Comparison of ENCODE assay signal across 29 mouse cellular contexts in genomic region chr8:95592131-95592780, GRCm38 (mm10). TPM values are rescaled to one million over a fixed set of nuclear protein-coding genes. Genes with fewer than 3 reads are reported as not detected.
A peak's percentile ranks its signal among the peaks of the same experiment; 100 is the strongest.
DNase-seq lines count a peak whose midpoint lies in the region; ATAC-seq and TF ChIP-seq lines count a peak whose summit lies in the region.
"Had no signal": no experiment of that assay in that cellular context is flagged by ENCODE, and none has a peak within 500 bp of the region (broad histone marks: within the 10 kb centered on the region; RNA-seq: fewer than 3 reads in every experiment).

No protein-coding gene starts in this region.

- TF ChIP-seq RAD21 in MEL (IDR thresholded peaks at IDR 0.05; ENCODE audit: low read depth, low read length) = no peak

- H3K9me3 ChIP-seq in heart, embryonic 10.5 days = no peaks in the 10 kb centered on the region
- H3K9me3 ChIP-seq in MEL (replicated peaks; ENCODE audit: insufficient read depth, low read length) = no peaks in the 10 kb centered on the region
- H3K9me3 ChIP-seq in liver, embryonic 14.5 days (ENCODE audit: control insufficient read depth, low read length) = peaks cover 2% of the 10 kb centered on the region
- no peaks in the 10 kb centered on the region for H3K9me3 ChIP-seq in midbrain, embryonic 14.5 days (ENCODE audit: control insufficient read depth, low read length)
- no peaks in the 10 kb centered on the region for H3K9me3 ChIP-seq in forebrain, embryonic 12.5 days
- H3K9me3 ChIP-seq: embryonic facial prominence, embryonic 15.5 days; intestine, embryonic 15.5 days had no signal

- 0 out of 2 replicates have a peak overlapping the region, but pooled peaks have one; percentile 29 for H3K27ac ChIP-seq in heart, embryonic 10.5 days
- peak overlapping the region; percentile 88 for H3K27ac ChIP-seq in MEL (ENCODE audit: control insufficient read depth, low read depth, low read length)
- H3K27ac ChIP-seq in liver, embryonic 14.5 days = peak overlapping the region; percentile 86
- H3K27ac ChIP-seq in midbrain, embryonic 14.5 days (replicated peaks; ENCODE audit: low read depth, low read length) = no peak overlapping the region
- H3K27ac ChIP-seq in forebrain, embryonic 12.5 days = no peak overlapping the region
- H3K27ac ChIP-seq: embryonic facial prominence, embryonic 15.5 days; heart, adult 2 months; hindbrain, embryonic 14.5 days; intestine, embryonic 15.5 days had no signal

- H3K79me2 ChIP-seq in MEL (ENCODE audit: control insufficient read depth, insufficient read depth, low read length, poor library complexity) = no peaks in the 10 kb centered on the region

- no peak overlapping the region for H3K4me3 ChIP-seq in heart, embryonic 10.5 days
- no peak overlapping the region for H3K4me3 ChIP-seq in MEL (ENCODE audit: control insufficient read depth in 1 of 2, insufficient read depth in 1 of 2, low read depth in 2 of 2, low read length in 2 of 2)
- H3K4me3 ChIP-seq in liver, embryonic 14.5 days (ENCODE audit: insufficient read depth in 1 of 2, low read depth in 2 of 2, low read length in 2 of 2) = no peak overlapping the region
- no peak overlapping the region for H3K4me3 ChIP-seq in midbrain, embryonic 14.5 days (replicated peaks; ENCODE audit: low read depth, low read length)
- H3K4me3 ChIP-seq in forebrain, embryonic 12.5 days (replicated peaks) = no peak overlapping the region
- H3K4me3 ChIP-seq: embryonic facial prominence, embryonic 15.5 days; heart, adult 2 months; intestine, embryonic 15.5 days had no signal

- H3K4me2 ChIP-seq in liver, embryonic 14.5 days (ENCODE audit: low read depth) = peak overlapping the region; percentile 45
- H3K4me2 ChIP-seq in midbrain, embryonic 14.5 days (ENCODE audit: low read length) = no peak overlapping the region
- no peak overlapping the region for H3K4me2 ChIP-seq in forebrain, embryonic 12.5 days
- H3K4me2 ChIP-seq: embryonic facial prominence, embryonic 15.5 days; hindbrain, embryonic 14.5 days; intestine, embryonic 15.5 days had no signal

- no peak for DNase-seq in heart, embryonic 10.5 days (ENCODE audit: low spot score)
- no peak for DNase-seq in heart, postnatal 14 days
- DNase-seq in MEL (ENCODE audit: low read depth, low spot score) = peak; percentile 87
- peak in 1 of 3 experiments; percentile 81 for DNase-seq in liver, embryonic 14.5 days (ENCODE audit: low read depth in 3 of 3, low spot score in 3 of 3)
- no peak for DNase-seq in midbrain, embryonic 14.5 days
- DNase-seq in adrenal gland, adult 2 months = no peak
- DNase-seq: cerebellum, adult 11-12 months; cerebellum, postnatal 25 days; gastrocnemius, postnatal 14 days; heart, adult 2 months; heart, postnatal 10 days; kidney, adult 9 months; kidney, postnatal 25 days; left cerebral cortex, postnatal 4 days; right cerebral cortex, postnatal 4 days had no signal

- peak; percentile 90 for ATAC-seq in erythroblast, adult 5-6 weeks (replicated peaks; ENCODE audit: low FRiP score, poor library complexity, severe bottlenecking)
- ATAC-seq in liver, embryonic 14.5 days (ENCODE audit: insufficient read depth) = peak; percentile 88
- no peak for ATAC-seq in midbrain, embryonic 14.5 days (ENCODE audit: low FRiP score, low TSS enrichment)
- ATAC-seq in forebrain, embryonic 12.5 days (ENCODE audit: low FRiP score) = no peak
- ATAC-seq: CD4-positive, CD25-positive, alpha-beta regulatory T cell, adult 4 months; intestine, embryonic 15.5 days had no signal

- TF ChIP-seq CTCF in MEL (IDR thresholded peaks at IDR 0.05 in 2 of 3, conservative IDR thresholded peaks at IDR 0.05 in 1 of 3; ENCODE audit: control insufficient read depth in 1 of 3, insufficient read depth in 1 of 3, low read depth in 2 of 3, low read length in 3 of 3, poor library complexity in 1 of 3, severe bottlenecking in 1 of 3) = no peak
- TF ChIP-seq CTCF in liver, embryonic 14.5 days (IDR thresholded peaks at IDR 0.05; ENCODE audit: low read depth) = no peak

- H3K36me3 ChIP-seq in heart, embryonic 10.5 days = no peaks in the 10 kb centered on the region
- peaks cover 0 to 18% of the 10 kb centered on the region in 2 experiments; a peak in 2 of 4 replicates for H3K36me3 ChIP-seq in MEL (ENCODE audit: control insufficient read depth in 1 of 2, insufficient read depth in 2 of 2, low read length in 2 of 2)
- no peaks in the 10 kb centered on the region for H3K36me3 ChIP-seq in liver, embryonic 14.5 days (replicated peaks; ENCODE audit: control insufficient read depth, insufficient read depth, low read depth)
- H3K36me3 ChIP-seq in midbrain, embryonic 14.5 days (ENCODE audit: control insufficient read depth, insufficient read depth, low read length) = no peaks in the 10 kb centered on the region
- no peaks in the 10 kb centered on the region for H3K36me3 ChIP-seq in forebrain, embryonic 12.5 days (replicated peaks)
- H3K36me3 ChIP-seq: embryonic facial prominence, embryonic 15.5 days; intestine, embryonic 15.5 days had no signal

- H3K4me1 ChIP-seq in heart, embryonic 10.5 days = peaks cover 22% of the 10 kb centered on the region; the same call in 1 of the 2 replicates
- H3K4me1 ChIP-seq in MEL (ENCODE audit: control insufficient read depth in 1 of 2, insufficient read depth in 2 of 2, low read length in 2 of 2) = peaks cover 2 to 27% of the 10 kb centered on the region in 2 experiments; a peak in 3 of 4 replicates
- peaks cover 21 to 35% of the 10 kb centered on the region in 2 experiments for H3K4me1 ChIP-seq in liver, embryonic 14.5 days (replicated peaks; ENCODE audit: control insufficient read depth in 2 of 2, insufficient read depth in 2 of 2, low read length in 1 of 2)
- no peaks in the 10 kb centered on the region for H3K4me1 ChIP-seq in midbrain, embryonic 14.5 days (ENCODE audit: control insufficient read depth, insufficient read depth, low read length)
- peaks cover 2% of the 10 kb centered on the region; the same call in 1 of the 2 replicates for H3K4me1 ChIP-seq in forebrain, embryonic 12.5 days
- H3K4me1 ChIP-seq: embryonic facial prominence, embryonic 15.5 days; intestine, embryonic 15.5 days had no signal

- WGBS in heart, embryonic 10.5 days = 84% methylated on average over 12 of the region's 12 CpGs
- WGBS in liver, embryonic 14.5 days (ENCODE audit: insufficient replicate concordance) = 24% methylated on average over 12 of the region's 12 CpGs
- WGBS in midbrain, embryonic 14.5 days = 88% methylated on average over 12 of the region's 12 CpGs
- 89% methylated on average over 12 of the region's 12 CpGs for WGBS in forebrain, embryonic 12.5 days

- TF ChIP-seq EP300 in MEL (IDR thresholded peaks at IDR 0.05; ENCODE audit: low read depth in 1 of 2, low read length in 2 of 2) = peak; percentile 39 to 50; a peak in 3 of 4 replicates
- peak; percentile 77 for TF ChIP-seq EP300 in liver, embryonic 14.5 days (IDR thresholded peaks at IDR 0.05; ENCODE audit: low read depth)

- no peak overlapping the region for H3K9ac ChIP-seq in MEL (ENCODE audit: control insufficient read depth, low read depth, low read length, poor library complexity, severe bottlenecking)
- H3K9ac ChIP-seq in liver, embryonic 14.5 days (replicated peaks) = no peak overlapping the region
- H3K9ac ChIP-seq in midbrain, embryonic 14.5 days (replicated peaks; ENCODE audit: low read length) = no peak overlapping the region
- H3K9ac ChIP-seq in forebrain, embryonic 12.5 days = no peak overlapping the region
- H3K9ac ChIP-seq: embryonic facial prominence, embryonic 15.5 days; hindbrain, embryonic 14.5 days; intestine, embryonic 15.5 days had no signal

- no peaks in the 10 kb centered on the region for H3K27me3 ChIP-seq in heart, embryonic 10.5 days (ENCODE audit: insufficient read depth, poor library complexity, severe bottlenecking)
- no peaks in the 10 kb centered on the region; a peak in 1 of 4 replicates for H3K27me3 ChIP-seq in MEL (ENCODE audit: control insufficient read depth in 1 of 2, insufficient read depth in 2 of 2, low read length in 2 of 2)
- H3K27me3 ChIP-seq in liver, embryonic 14.5 days (ENCODE audit: control insufficient read depth, insufficient read depth, low read length) = no peaks in the 10 kb centered on the region
- no peaks in the 10 kb centered on the region for H3K27me3 ChIP-seq in midbrain, embryonic 14.5 days (ENCODE audit: control insufficient read depth, insufficient read depth, low read length)
- no peaks in the 10 kb centered on the region for H3K27me3 ChIP-seq in forebrain, embryonic 12.5 days
- H3K27me3 ChIP-seq: embryonic facial prominence, embryonic 15.5 days; intestine, embryonic 15.5 days had no signal

- no peak for TF ChIP-seq POLR2A in MEL (IDR thresholded peaks at IDR 0.05; ENCODE audit: control insufficient read depth in 1 of 2, insufficient read depth in 1 of 2, low read depth in 1 of 2, low read length in 2 of 2, poor library complexity in 1 of 2)

- intact Hi-C loops in heart, postnatal 14 days (cut with DNase I) = no loop called here

RNA-seq across cellular contexts. Expression of gene Prss54, which starts 16.1 kb away (rescaled TPM):
- not detected in 2 replicates for polyA plus RNA-seq in heart, embryonic 10.5 days (2016; fragmentation: Nextera tagmentation; extraction: Ambion mirVana)
- total RNA-seq in heart, postnatal 14 days (2021) = not detected
- total RNA-seq in MEL (2012; rRNA removed) = not detected in 2 replicates
- polyA plus RNA-seq in MEL (2012; ENCODE audit: insufficient read depth in 1 of 2, insufficient read length in 2 of 2, low read depth in 1 of 2, low replicate concordance in 2 of 2, missing spikeins in 1 of 2) = not detected
- total RNA-seq in erythroblast, adult 5-6 weeks (2015; ENCODE audit: low replicate concordance) = not detected in 2 replicates
- not detected in 2 replicates for total RNA-seq in erythroblast, adult 5-6 weeks (2017; ENCODE audit: low replicate concordance)
- polyA plus RNA-seq in liver, embryonic 14.5 days (2012; rRNA removed) = not detected in 2 replicates
- polyA plus RNA-seq in liver, embryonic 14.5 days (2014; fragmentation: Nextera tagmentation; extraction: Ambion mirVana) = not detected in 2 replicates
- polyA plus RNA-seq in midbrain, embryonic 14.5 days (2014; fragmentation: Nextera tagmentation; extraction: Ambion mirVana) = not detected in 2 replicates
- polyA plus RNA-seq in forebrain, embryonic 12.5 days (2016; fragmentation: Nextera tagmentation; extraction: Ambion mirVana) = not detected in 2 replicates
- not detected for total RNA-seq in adrenal gland, adult 2 months (2021)
- polyA plus RNA-seq in adrenal gland, adult 2 months (2012; rRNA removed) = not detected in 2 replicates
- total RNA-seq: ES-E14; gastrocnemius, postnatal 14 days; heart, adult 2 months; heart, postnatal 10 days; layer of hippocampus, adult 8-10 months; left cerebral cortex, adult 18-20 months; left cerebral cortex, postnatal 4 days; liver, adult 2 months; monocyte, adult 5-6 weeks had no signal
- polyA plus RNA-seq: CD4-positive, CD25-positive, alpha-beta regulatory T cell, adult 4 months; embryonic facial prominence, embryonic 15.5 days; forebrain, embryonic 11.5 days; heart, adult 2 months; hindbrain, embryonic 14.5 days; intestine, embryonic 15.5 days; liver, adult 2 months; neural tube, embryonic 11.5 days; urinary bladder, adult 2 months had no signal

RNA-seq across cellular contexts. Expression of gene Gins3, which starts 41.0 kb away (rescaled TPM):
- 20.3 and 20.7 TPM in 2 replicates for polyA plus RNA-seq in heart, embryonic 10.5 days (2016; fragmentation: Nextera tagmentation; extraction: Ambion mirVana)
- 1 to 10 TPM; 1.2 to 1.6 TPM for total RNA-seq in heart, postnatal 14 days (2021)
- total RNA-seq in MEL (2012; rRNA removed) = 12.1 and 14.0 TPM in 2 replicates
- 10 to 100 TPM in 1 of 2 experiments, not detected in 1; 14.4 TPM for polyA plus RNA-seq in MEL (2012; ENCODE audit: insufficient read depth in 1 of 2, insufficient read length in 2 of 2, low read depth in 1 of 2, low replicate concordance in 2 of 2, missing spikeins in 1 of 2)
- 1.2 and 7.1 TPM in 2 replicates for total RNA-seq in erythroblast, adult 5-6 weeks (2015; ENCODE audit: low replicate concordance)
- 10.5 and 17.4 TPM in 2 replicates for total RNA-seq in erythroblast, adult 5-6 weeks (2017; ENCODE audit: low replicate concordance)
- polyA plus RNA-seq in liver, embryonic 14.5 days (2012; rRNA removed) = 3.2 and 4.9 TPM in 2 replicates
- polyA plus RNA-seq in liver, embryonic 14.5 days (2014; fragmentation: Nextera tagmentation; extraction: Ambion mirVana) = 9.4 and 9.8 TPM in 2 replicates
- polyA plus RNA-seq in midbrain, embryonic 14.5 days (2014; fragmentation: Nextera tagmentation; extraction: Ambion mirVana) = 6.2 and 8.1 TPM in 2 replicates
- 27.6 and 28.5 TPM in 2 replicates for polyA plus RNA-seq in forebrain, embryonic 12.5 days (2016; fragmentation: Nextera tagmentation; extraction: Ambion mirVana)
- total RNA-seq in adrenal gland, adult 2 months (2021) = 1 to 10 TPM; 2.0 to 2.8 TPM
- polyA plus RNA-seq in adrenal gland, adult 2 months (2012; rRNA removed) = 1.2 and 1.7 TPM in 2 replicates

RNA-seq across cellular contexts. Expression of gene Ccdc113, which starts 58.4 kb away (rescaled TPM):
- polyA plus RNA-seq in heart, embryonic 10.5 days (2016; fragmentation: Nextera tagmentation; extraction: Ambion mirVana) = 1.4 and 2.2 TPM in 2 replicates
- not detected for total RNA-seq in heart, postnatal 14 days (2021)
- not detected in 2 replicates for total RNA-seq in MEL (2012; rRNA removed)
- not detected for polyA plus RNA-seq in MEL (2012; ENCODE audit: insufficient read depth in 1 of 2, insufficient read length in 2 of 2, low read depth in 1 of 2, low replicate concordance in 2 of 2, missing spikeins in 1 of 2)
- not detected in 2 replicates for total RNA-seq in erythroblast, adult 5-6 weeks (2015; ENCODE audit: low replicate concordance)
- not detected in 2 replicates for total RNA-seq in erythroblast, adult 5-6 weeks (2017; ENCODE audit: low replicate concordance)
- not detected in 2 replicates for polyA plus RNA-seq in liver, embryonic 14.5 days (2012; rRNA removed)
- polyA plus RNA-seq in liver, embryonic 14.5 days (2014; fragmentation: Nextera tagmentation; extraction: Ambion mirVana) = not detected in 2 replicates
- 0.66 and 0.78 TPM in 2 replicates for polyA plus RNA-seq in midbrain, embryonic 14.5 days (2014; fragmentation: Nextera tagmentation; extraction: Ambion mirVana)
- polyA plus RNA-seq in forebrain, embryonic 12.5 days (2016; fragmentation: Nextera tagmentation; extraction: Ambion mirVana) = 0.83 and 1.0 TPM in 2 replicates
- 1 to 10 TPM in 1 of 2 experiments, under 1 TPM in 1; 0.81 to 1.7 TPM for total RNA-seq in adrenal gland, adult 2 months (2021)
- 0.10 TPM in 1 of 2 replicates, not detected in the other for polyA plus RNA-seq in adrenal gland, adult 2 months (2012; rRNA removed)
- total RNA-seq: gastrocnemius, postnatal 14 days; heart, adult 2 months; liver, adult 2 months; monocyte, adult 5-6 weeks had no signal
- polyA plus RNA-seq: CD4-positive, CD25-positive, alpha-beta regulatory T cell, adult 4 months; forebrain, embryonic 11.5 days; liver, adult 2 months had no signal

Comparison
In these comparisons a context has a peak if more than half of its experiments do, and no peak if none do; other contexts are left out.
1. H3K27ac ChIP-seq: peak in heart, embryonic 10.5 days (single experiment), MEL (single experiment) and liver, embryonic 14.5 days (single experiment); none in midbrain, embryonic 14.5 days (single experiment) and forebrain, embryonic 12.5 days (single experiment).
2. ATAC-seq: peak in erythroblast, adult 5-6 weeks (single experiment) and liver, embryonic 14.5 days (single experiment); none in midbrain, embryonic 14.5 days (single experiment) and forebrain, embryonic 12.5 days (single experiment).